Mouse (Mus musculus) intestine, embryonic 14.5 days (tissue): ENCODE results near the gene Faiml. TPM values are rescaled to one million over a fixed set of nuclear protein-coding genes. Genes with fewer than 3 reads are reported as not detected.

Experiments
- ATAC-seq: fragments of 200-750 bp; cut with Nextera tagmentation; replicated peaks from 2 replicates; pipeline ENCODE4 v1.8.0; 2017; ENCODE audit warnings: low read depth, moderate number of reproducible peaks, moderate TSS enrichment, moderate library complexity; ENCODE audit not compliant: low FRiP score, low TSS enrichment
- DNase-seq: peaks from one replicate; pipeline ENCODE4 v3.0.0-alpha.2; 2018; ENCODE audit warnings: low spot score
- H3K27ac ChIP-seq: fragments of 300-500 bp; sonication (generic); 2 replicates; pipeline ENCODE4 v1.5.1; 2014; ENCODE audit warnings: low read depth, mild to moderate bottlenecking, control low read depth
- H3K27me3 ChIP-seq: fragments of 300-500 bp; sonication (generic); replicated peaks from 2 replicates; pipeline ENCODE4 v1.6.1; 2014; ENCODE audit warnings: low read length, control low read depth; ENCODE audit not compliant: control insufficient read depth, insufficient read depth
- H3K36me3 ChIP-seq: fragments of 300-500 bp; sonication (generic); 2 replicates; pipeline ENCODE4 v1.6.1; 2014; ENCODE audit warnings: low read length, control low read depth; ENCODE audit not compliant: control insufficient read depth, insufficient read depth
- H3K4me1 ChIP-seq: fragments of 300-500 bp; sonication (generic); replicated peaks from 2 replicates; pipeline ENCODE4 v1.6.1; 2014; ENCODE audit warnings: low read length, control low read depth, mixed read lengths; ENCODE audit not compliant: control insufficient read depth, insufficient read depth
- H3K4me2 ChIP-seq: fragments of 300-500 bp; sonication (generic); 2 replicates; pipeline ENCODE4 v1.6.1; 2014; ENCODE audit warnings: low read length
- H3K4me3 ChIP-seq: fragments of 300-500 bp; sonication (generic); 2 replicates; pipeline ENCODE4 v1.5.1; 2014; ENCODE audit warnings: low read depth, low read length, control low read depth, mixed read lengths
- H3K9ac ChIP-seq: fragments of 300-500 bp; sonication (generic); 2 replicates; pipeline ENCODE4 v1.6.1; 2014; ENCODE audit warnings: mild to moderate bottlenecking, low read length
- H3K9me3 ChIP-seq: fragments of 300-500 bp; sonication (generic); 2 replicates; pipeline ENCODE4 v1.6.1; 2016; ENCODE audit warnings: low read length, control low read depth; ENCODE audit not compliant: control insufficient read depth
- WGBS: fragments of 180-500 bp; shearing (Covaris S2); extraction: QIAGEN DNeasy Blood & Tissue Kit; methylation state at CpG from one replicate; pipeline ENCODE4 v1.1.7; 2014; 5-methylcytosine and 5-hydroxymethylcytosine counted together
- polyA plus RNA-seq: library from polyadenylated mRNA; unstranded; fragments of >200 nt; fragmentation: Nextera tagmentation; extraction: Ambion mirVana; gene quantifications from 2 replicates; pipeline ENCODE4 v1.2.1, GENCODE M21; 2014

The Faiml gene
- polyA plus RNA-seq, result not detected in 2 replicates

- Histone ChIP-seq H3K36me3 (no peaks in the 10 kb centered on the region), H3K27ac (no peak within 1 kb of the TSS), H3K9ac (no peak within 1 kb of the TSS), H3K27me3 (no peaks in the 10 kb centered on the region), H3K4me3 (no peak within 1 kb of the TSS), H3K4me1 (no peaks in the 10 kb centered on the region), H3K9me3 (no peaks in the 10 kb centered on the region), H3K4me2 (no peak within 1 kb of the TSS)
- DNase-seq, result no peak
- ATAC-seq, result no peak
- 86% methylated on average over 14 of the region's 14 CpGs for WGBS
These were observed at the start of gene Faiml for GRCm38 (mm10) chr9:99237139-99237538. Gene Faiml (minus strand): TSS chr9:99237239.

- no peak for ATAC-seq
- 56% methylated on average over 5 of the region's 5 CpGs for WGBS
These were observed 21.9 kb upstream of the Faiml start for GRCm38 (mm10) chr9:99258891-99259290.

GRCm38 (mm10) chr9:99256821-99257220, 19.8 kb upstream of the Faiml start:
- Histone ChIP-seq H3K4me1 (no peaks in the 10 kb centered on the region), H3K27ac (no peak overlapping the region), H3K27me3 (no peaks in the 10 kb centered on the region), H3K9ac (no peak overlapping the region), H3K9me3 (no peaks in the 10 kb centered on the region), H3K36me3 (peaks cover 27% of the 10 kb centered on the region), H3K4me2 (no peak overlapping the region), H3K4me3 (no peak overlapping the region)
- DNase-seq (no peak), ATAC-seq (no peak)
- WGBS, result 89% methylated on average over 3 of the region's 3 CpGs

More at GRCm38 (mm10) chr9:99258891-99259290, 21.9 kb upstream of the Faiml start:
- Histone ChIP-seq H3K9ac (no peak overlapping the region), H3K27me3 (no peaks in the 10 kb centered on the region), H3K36me3 (peaks cover 40% of the 10 kb centered on the region), H3K4me3 (no peak overlapping the region), H3K27ac (no peak overlapping the region), H3K9me3 (no peaks in the 10 kb centered on the region), H3K4me2 (no peak overlapping the region), H3K4me1 (no peaks in the 10 kb centered on the region)
- no peak for DNase-seq

GRCm38 (mm10) chr9:99256206-99256605, 19.2 kb upstream of the Faiml start:
- no peak overlapping the region for H3K4me2 ChIP-seq
- H3K27me3 ChIP-seq, result no peaks in the 10 kb centered on the region
- peaks cover 27% of the 10 kb centered on the region for H3K36me3 ChIP-seq
- ATAC-seq, result no peak
- H3K9me3 ChIP-seq, result no peaks in the 10 kb centered on the region
- H3K4me1 ChIP-seq, result no peaks in the 10 kb centered on the region
- H3K4me3 ChIP-seq, result no peak overlapping the region
- WGBS, result 93% methylated on average over 1 of the region's 1 CpGs
- no peak for DNase-seq
- H3K27ac ChIP-seq, result no peak overlapping the region
- H3K9ac ChIP-seq, result no peak overlapping the region

- ATAC-seq, result no peak
- WGBS, result 70% methylated on average over 10 of the region's 10 CpGs
These were observed 16.8 kb upstream of the Faiml start for GRCm38 (mm10) chr9:99253861-99254260.

GRCm38 (mm10) chr9:99248906-99249305, 11.9 kb upstream of the Faiml start:
- DNase-seq (no peak), ATAC-seq (no peak)
- no peaks in the 10 kb centered on the region for H3K9me3 ChIP-seq
- no peak overlapping the region for H3K4me3 ChIP-seq
- no peaks in the 10 kb centered on the region for H3K27me3 ChIP-seq
- H3K36me3 ChIP-seq, result peaks cover 12% of the 10 kb centered on the region; the same call in 1 of the 2 replicates
- H3K4me2 ChIP-seq, result no peak overlapping the region
- WGBS, result 96% methylated on average over 4 of the region's 4 CpGs
- no peak overlapping the region for H3K27ac ChIP-seq
- H3K4me1 ChIP-seq, result no peaks in the 10 kb centered on the region
- H3K9ac ChIP-seq, result no peak overlapping the region

More at GRCm38 (mm10) chr9:99253861-99254260, 16.8 kb upstream of the Faiml start:
- no peak overlapping the region for H3K9ac ChIP-seq
- no peak overlapping the region for H3K4me3 ChIP-seq
- H3K4me1 ChIP-seq, result no peaks in the 10 kb centered on the region
- no peaks in the 10 kb centered on the region for H3K27me3 ChIP-seq
- H3K36me3 ChIP-seq, result peaks cover 30% of the 10 kb centered on the region
- no peak overlapping the region for H3K27ac ChIP-seq
- no peaks in the 10 kb centered on the region for H3K9me3 ChIP-seq
- no peak overlapping the region for H3K4me2 ChIP-seq
- DNase-seq, result no peak

- Histone ChIP-seq H3K36me3 (peaks cover 8% of the 10 kb centered on the region; the same call in 1 of the 2 replicates), H3K27ac (no peak overlapping the region), H3K4me1 (no peaks in the 10 kb centered on the region), H3K4me2 (no peak overlapping the region), H3K9me3 (no peaks in the 10 kb centered on the region), H3K27me3 (no peaks in the 10 kb centered on the region), H3K4me3 (no peak overlapping the region), H3K9ac (no peak overlapping the region)
- ATAC-seq, result no peak
- DNase-seq, result no peak
- WGBS, result 62% methylated on average over 8 of the region's 8 CpGs
These were observed 11.3 kb upstream of the Faiml start for GRCm38 (mm10) chr9:99248304-99248703.

GRCm38 (mm10) chr9:99243895-99244293, 6.9 kb upstream of the Faiml start:
- H3K9ac ChIP-seq, result peak overlapping the region; percentile 69
- peak overlapping the region; percentile 84 for H3K4me3 ChIP-seq
- H3K27me3 ChIP-seq, result no peaks in the 10 kb centered on the region
- WGBS, result 4% methylated on average over 10 of the region's 10 CpGs
- H3K9me3 ChIP-seq, result no peaks in the 10 kb centered on the region
- DNase-seq (no peak), ATAC-seq (no peak)
- H3K4me1 ChIP-seq, result no peaks in the 10 kb centered on the region
- peaks cover 5% of the 10 kb centered on the region; the same call in 1 of the 2 replicates for H3K36me3 ChIP-seq
- H3K4me2 ChIP-seq, result peak overlapping the region; percentile 71
- H3K27ac ChIP-seq, result peak overlapping the region; percentile 68

- Histone ChIP-seq H3K27ac (peak within 1 kb of the TSS; percentile 68), H3K4me3 (peak within 1 kb of the TSS; percentile 84), H3K27me3 (no peaks in the 10 kb centered on the region), H3K9me3 (no peaks in the 10 kb centered on the region), H3K4me2 (peak within 1 kb of the TSS; percentile 71), H3K4me1 (no peaks in the 10 kb centered on the region), H3K9ac (peak within 1 kb of the TSS; percentile 69), H3K36me3 (peaks cover 5% of the 10 kb centered on the region; the same call in 1 of the 2 replicates)
- peak; percentile 97 for ATAC-seq
- 0% methylated on average over 65 of the region's 66 CpGs for WGBS
- peak; percentile 95 for DNase-seq
These were observed 6.3 kb upstream of the Faiml start, which contains the start of gene Cep70 for GRCm38 (mm10) chr9:99243190-99243894. Gene Cep70 (plus strand): TSS chr9:99243367.
